In genomic region chr7:66001035-66001754, GRCm38 (mm10) we compare ENCODE assay signal across 26 mouse cellular contexts. TPM values are rescaled to one million over a fixed set of nuclear protein-coding genes. Genes with fewer than 3 reads are reported as not detected.
DNase-seq lines count a peak whose midpoint lies in the region; ATAC-seq and TF ChIP-seq lines count a peak whose summit lies in the region.
"Had no signal": no experiment of that assay in that cellular context is flagged by ENCODE, and none has a peak within 500 bp of the region (broad histone marks: within the 10 kb centered on the region; RNA-seq: fewer than 3 reads in every experiment).

No protein-coding gene starts in this region.

- H3K27ac ChIP-seq in lung, embryonic 14.5 days (ENCODE audit: low read depth): peak overlapping the region; percentile 16; the same call in 1 of the 2 replicates
- H3K27ac ChIP-seq in limb, embryonic 13.5 days: peak overlapping the region; percentile 15; the same call in 1 of the 2 replicates
- no peak overlapping the region for H3K27ac ChIP-seq in heart, embryonic 11.5 days (ENCODE audit: low read depth, low read length)
- H3K27ac ChIP-seq: heart, adult 2 months; hindbrain, embryonic 13.5 days; kidney, embryonic 15.5 days; liver, embryonic 14.5 days; macrophage; midbrain, embryonic 12.5 days; neural tube, embryonic 15.5 days had no signal

- no peaks in the 10 kb centered on the region for H3K4me1 ChIP-seq in lung, embryonic 14.5 days (ENCODE audit: insufficient read depth)
- peaks cover 22% of the 10 kb centered on the region for H3K4me1 ChIP-seq in limb, embryonic 13.5 days
- no peaks in the 10 kb centered on the region for H3K4me1 ChIP-seq in heart, embryonic 11.5 days (ENCODE audit: control insufficient read depth, insufficient read depth, low read length)
- H3K4me1 ChIP-seq: hindbrain, embryonic 13.5 days; midbrain, embryonic 12.5 days had no signal

- H3K9ac ChIP-seq in lung, embryonic 14.5 days: no peak overlapping the region
- H3K9ac ChIP-seq in limb, embryonic 13.5 days: no peak overlapping the region
- H3K9ac ChIP-seq in heart, embryonic 11.5 days (ENCODE audit: low read depth, low read length): no peak overlapping the region
- H3K9ac ChIP-seq: hindbrain, embryonic 13.5 days; kidney, embryonic 15.5 days; liver, embryonic 14.5 days; midbrain, embryonic 12.5 days; neural tube, embryonic 15.5 days had no signal

- no peak overlapping the region for H3K4me3 ChIP-seq in lung, embryonic 14.5 days (ENCODE audit: low read depth, low read length)
- no peak overlapping the region for H3K4me3 ChIP-seq in limb, embryonic 13.5 days
- H3K4me3 ChIP-seq in heart, embryonic 11.5 days (ENCODE audit: low read depth, low read length): no peak overlapping the region
- H3K4me3 ChIP-seq: heart, adult 2 months; hindbrain, embryonic 13.5 days; kidney, embryonic 15.5 days; midbrain, embryonic 12.5 days; myocyte; neural tube, embryonic 15.5 days had no signal

- H3K27me3 ChIP-seq in lung, embryonic 14.5 days (ENCODE audit: insufficient read depth, low read length): no peaks in the 10 kb centered on the region
- no peaks in the 10 kb centered on the region for H3K27me3 ChIP-seq in limb, embryonic 13.5 days
- no peaks in the 10 kb centered on the region for H3K27me3 ChIP-seq in heart, embryonic 11.5 days (ENCODE audit: control insufficient read depth, insufficient read depth, low read length)
- H3K27me3 ChIP-seq: hindbrain, embryonic 13.5 days; kidney, embryonic 15.5 days; midbrain, embryonic 12.5 days; neural tube, embryonic 15.5 days had no signal

- 80% methylated on average over 16 of the region's 16 CpGs for WGBS in lung, embryonic 14.5 days
- WGBS in limb, embryonic 13.5 days: 77% methylated on average over 16 of the region's 16 CpGs
- 84% methylated on average over 16 of the region's 16 CpGs for WGBS in heart, embryonic 11.5 days (ENCODE audit: insufficient replicate concordance)

- no peak for DNase-seq in cerebellum, adult 11 months
- DNase-seq in lung, embryonic 14.5 days: no peak
- no peak for DNase-seq in lung, postnatal 4 days
- peak; percentile 58 for DNase-seq in cerebellum, adult 9-10 months
- no peak for DNase-seq in heart, adult 9 months (ENCODE audit: low spot score in 2 of 2)
- DNase-seq: gastrocnemius, postnatal 14 days; heart, adult 2 months; heart, postnatal 10 days; layer of hippocampus, postnatal 36 days; thymus, postnatal 36 days had no signal

- ATAC-seq in cerebellum, adult (ENCODE audit: insufficient number of reproducible peaks, low FRiP score, low TSS enrichment): peak; percentile 64
- ATAC-seq in lung, embryonic 14.5 days (ENCODE audit: insufficient read depth): no peak
- no peak for ATAC-seq in limb, embryonic 13.5 days (ENCODE audit: low FRiP score, low read depth)
- no peak for ATAC-seq in heart, embryonic 11.5 days (replicated peaks; ENCODE audit: insufficient number of reproducible peaks, low FRiP score, low TSS enrichment)
- ATAC-seq: CD4-positive, CD25-positive, alpha-beta regulatory T cell, adult 4 months; intestine, embryonic 16.5 days had no signal

- H3K36me3 ChIP-seq in lung, embryonic 14.5 days (ENCODE audit: insufficient read depth): no peaks in the 10 kb centered on the region
- H3K36me3 ChIP-seq in limb, embryonic 13.5 days: peaks cover 12% of the 10 kb centered on the region
- no peaks in the 10 kb centered on the region for H3K36me3 ChIP-seq in heart, embryonic 11.5 days (ENCODE audit: control insufficient read depth, insufficient read depth, low read length)
- H3K36me3 ChIP-seq: G1E; hindbrain, embryonic 13.5 days; midbrain, embryonic 12.5 days; neural tube, embryonic 15.5 days had no signal

- TF ChIP-seq CTCF in lung, embryonic 14.5 days (IDR thresholded peaks at IDR 0.05; ENCODE audit: low read depth): no peak

- peaks cover 4% of the 10 kb centered on the region; the same call in 1 of the 2 replicates for H3K9me3 ChIP-seq in lung, embryonic 14.5 days (ENCODE audit: low read depth, low read length)
- H3K9me3 ChIP-seq in limb, embryonic 13.5 days: peaks cover 13% of the 10 kb centered on the region; the same call in 1 of the 2 replicates
- H3K9me3 ChIP-seq in heart, embryonic 11.5 days (replicated peaks; ENCODE audit: control insufficient read depth, low read length): peaks cover 3% of the 10 kb centered on the region; the same call in 1 of the 2 replicates
- H3K9me3 ChIP-seq: G1E; midbrain, embryonic 12.5 days; neural tube, embryonic 15.5 days had no signal

- no peak overlapping the region for H3K4me2 ChIP-seq in lung, embryonic 14.5 days
- H3K4me2 ChIP-seq in limb, embryonic 13.5 days (replicated peaks): no peak overlapping the region
- no peak overlapping the region for H3K4me2 ChIP-seq in heart, embryonic 11.5 days
- H3K4me2 ChIP-seq: hindbrain, embryonic 13.5 days; kidney, embryonic 15.5 days; midbrain, embryonic 12.5 days; neural tube, embryonic 15.5 days had no signal

RNA-seq across cellular contexts. Expression of gene Gm45213, which starts 42.2 kb away (rescaled TPM):
- not detected in 2 replicates for polyA plus RNA-seq in lung, embryonic 14.5 days (2014; fragmentation: Nextera tagmentation; extraction: Ambion mirVana)
- not detected in 2 replicates for polyA plus RNA-seq in limb, embryonic 13.5 days (2015; fragmentation: Nextera tagmentation; extraction: Ambion mirVana)
- polyA plus RNA-seq in heart, embryonic 11.5 days (2014; fragmentation: Nextera tagmentation; extraction: Ambion mirVana): not detected in 2 replicates
- polyA plus RNA-seq: CD4-positive, CD25-positive, alpha-beta regulatory T cell, adult 4 months; embryonic facial prominence, embryonic 11.5 days; G1E; heart, adult 2 months; hindbrain, embryonic 13.5 days; intestine, embryonic 16.5 days; kidney, embryonic 15.5 days; large intestine, adult 2 months; liver, embryonic 14.5 days; macrophage; midbrain, embryonic 12.5 days; myocyte; neural tube, embryonic 15.5 days; small intestine, adult 2 months had no signal

RNA-seq across cellular contexts. Expression of gene Snrpa1, which starts 57.6 kb away (rescaled TPM):
- polyA plus RNA-seq in lung, embryonic 14.5 days (2014; fragmentation: Nextera tagmentation; extraction: Ambion mirVana): 196 and 200 TPM in 2 replicates
- 186 and 192 TPM in 2 replicates for polyA plus RNA-seq in limb, embryonic 13.5 days (2015; fragmentation: Nextera tagmentation; extraction: Ambion mirVana)
- polyA plus RNA-seq in heart, embryonic 11.5 days (2014; fragmentation: Nextera tagmentation; extraction: Ambion mirVana): 127 and 128 TPM in 2 replicates
